Mouse (Mus musculus) heart, embryonic 14.5 days (tissue): ENCODE data around the gene Ptprn2. TPM values are rescaled to one million over a fixed set of nuclear protein-coding genes. Genes with fewer than 3 reads are reported as not detected.

Source experiments
- ATAC-seq: fragments of 200-750 bp; cut with Nextera tagmentation; 2 replicates; pipeline ENCODE4 v1.8.0; 2017; ENCODE audit warnings: low read depth, moderate TSS enrichment; ENCODE audit not compliant: insufficient number of reproducible peaks, insufficient read depth, low FRiP score
- H3K27ac ChIP-seq, 2 experiments: fragments of 200-500 bp in 1 of 2; fragments of 300-500 bp in 1 of 2; sonication (generic) in 1 of 2; replicated peaks in 1 of 2; 2 replicates each; pipeline ENCODE4 v1.5.1; 2012 to 2014; ENCODE audit warnings: low read depth in 2 of 2, low read length in 2 of 2, control low read depth in 1 of 2, mild to moderate bottlenecking in 1 of 2, mixed read lengths in 1 of 2; ENCODE audit not compliant: control insufficient read depth in 1 of 2, insufficient read depth in 1 of 2
- H3K27me3 ChIP-seq: fragments of 300-500 bp; sonication (generic); 2 replicates; pipeline ENCODE4 v1.6.1; 2014; ENCODE audit warnings: mild to moderate bottlenecking, low read length, control low read depth; ENCODE audit not compliant: control insufficient read depth, insufficient read depth
- H3K36me3 ChIP-seq: fragments of 300-500 bp; sonication (generic); 2 replicates; pipeline ENCODE4 v1.6.1; 2014; ENCODE audit warnings: mild to moderate bottlenecking, control low read depth, low read length, mixed read lengths; ENCODE audit not compliant: control insufficient read depth, insufficient read depth
- H3K4me1 ChIP-seq, 2 experiments: fragments of 200-500 bp in 1 of 2; fragments of 300-500 bp in 1 of 2; sonication (generic) in 1 of 2; 2 replicates each; pipeline ENCODE4 v1.6.1; 2012 to 2014; ENCODE audit warnings: low read length in 2 of 2, control low read depth in 1 of 2, mixed read lengths in 1 of 2; ENCODE audit not compliant: control insufficient read depth in 2 of 2, insufficient read depth in 2 of 2
- H3K4me2 ChIP-seq: fragments of 300-500 bp; sonication (generic); 2 replicates; pipeline ENCODE4 v1.6.1; 2014; ENCODE audit warnings: mild to moderate bottlenecking, low read length
- H3K4me3 ChIP-seq, 2 experiments: fragments of 200-500 bp in 1 of 2; fragments of 300-500 bp in 1 of 2; sonication (generic) in 1 of 2; 2 replicates each; pipeline ENCODE4 v1.5.1; 2012 to 2014; ENCODE audit warnings: low read length in 2 of 2, mild to moderate bottlenecking in 2 of 2, control low read depth in 1 of 2, low read depth in 1 of 2, moderate library complexity in 1 of 2; ENCODE audit not compliant: control insufficient read depth in 1 of 2, insufficient read depth in 1 of 2
- H3K9ac ChIP-seq: fragments of 300-500 bp; sonication (generic); 2 replicates; pipeline ENCODE4 v1.6.1; 2014; ENCODE audit warnings: mild to moderate bottlenecking, low read length
- H3K9me3 ChIP-seq: fragments of 300-500 bp; sonication (generic); 2 replicates; pipeline ENCODE4 v1.6.1; 2016; ENCODE audit warnings: low read length, control low read depth; ENCODE audit not compliant: control insufficient read depth
- WGBS: fragments of 180-500 bp; shearing (Covaris S2); extraction: QIAGEN DNeasy Blood & Tissue Kit; methylation state at CpG from one replicate; pipeline ENCODE4 v1.1.7; 2014; 5-methylcytosine and 5-hydroxymethylcytosine counted together
- polyA plus RNA-seq: library from polyadenylated mRNA; unstranded; fragments of >200 nt; fragmentation: Nextera tagmentation; extraction: Ambion mirVana; gene quantifications from 2 replicates; pipeline ENCODE4 v1.2.1, GENCODE M21; 2014

Ptprn2 gene
- polyA plus RNA-seq, 1 experiment from 2014 or later, result 0.20 TPM

- H3K4me1 ChIP-seq, result peaks cover 5 to 8% of the 10 kb centered on the region in 2 experiments; a peak in 2 of 4 replicates
- peaks cover 5% of the 10 kb centered on the region; the same call in 1 of the 2 replicates for H3K27me3 ChIP-seq
- H3K4me3 ChIP-seq, result no peak overlapping the region
- no peak overlapping the region for H3K4me2 ChIP-seq
- no peaks in the 10 kb centered on the region for H3K9me3 ChIP-seq
- 11% methylated on average over 3 of the region's 3 CpGs for WGBS
- H3K9ac ChIP-seq, result no peak overlapping the region
- ATAC-seq, result no peak
- H3K27ac ChIP-seq, result no peak overlapping the region
- H3K36me3 ChIP-seq, result no peaks in the 10 kb centered on the region
These were observed 688.7 kb downstream of the Ptprn2 start for GRCm38 (mm10) chr12:117174189-117174588.

- no peak overlapping the region for H3K4me3 ChIP-seq
- ATAC-seq, result no peak
- WGBS, result 85% methylated on average over 15 of the region's 15 CpGs
- H3K27ac ChIP-seq, result no peak overlapping the region
- no peak overlapping the region for H3K9ac ChIP-seq
- H3K27me3 ChIP-seq, result peaks cover 5% of the 10 kb centered on the region; the same call in 1 of the 2 replicates
- no peaks in the 10 kb centered on the region for H3K36me3 ChIP-seq
- H3K9me3 ChIP-seq, result no peaks in the 10 kb centered on the region
- peaks cover 0 to 8% of the 10 kb centered on the region in 2 experiments; a peak in 2 of 4 replicates for H3K4me1 ChIP-seq
- H3K4me2 ChIP-seq, result no peak overlapping the region
These were observed 689.7 kb downstream of the Ptprn2 start for GRCm38 (mm10) chr12:117175072-117175681.

GRCm38 (mm10) chr12:117176259-117176823 is 690.8 kb downstream of the Ptprn2 start:
- no peak for ATAC-seq
- H3K9me3 ChIP-seq, result no peaks in the 10 kb centered on the region
- peaks cover 0 to 8% of the 10 kb centered on the region in 2 experiments; a peak in 2 of 4 replicates for H3K4me1 ChIP-seq
- H3K4me3 ChIP-seq, result no peak overlapping the region
- no peak overlapping the region for H3K9ac ChIP-seq
- no peak overlapping the region for H3K27ac ChIP-seq
- peaks cover 5% of the 10 kb centered on the region; the same call in 1 of the 2 replicates for H3K27me3 ChIP-seq
- 91% methylated on average over 13 of the region's 13 CpGs for WGBS
- no peak overlapping the region for H3K4me2 ChIP-seq
- no peaks in the 10 kb centered on the region for H3K36me3 ChIP-seq

GRCm38 (mm10) chr12:117187167-117187566 is 701.6 kb downstream of the Ptprn2 start:
- Histone ChIP-seq H3K9me3 (no peaks in the 10 kb centered on the region), H3K27me3 (no peaks in the 10 kb centered on the region), H3K27ac (no peak overlapping the region), H3K4me2 (no peak overlapping the region), H3K4me3 (no peak overlapping the region), H3K36me3 (no peaks in the 10 kb centered on the region), H3K9ac (no peak overlapping the region), H3K4me1 (no peaks in the 10 kb centered on the region)
- 85% methylated on average over 3 of the region's 3 CpGs for WGBS
- ATAC-seq, result no peak

- Histone ChIP-seq H3K27me3 (no peaks in the 10 kb centered on the region), H3K4me1 (peaks cover 0 to 6% of the 10 kb centered on the region in 2 experiments; a peak in 1 of 4 replicates), H3K9ac (no peak overlapping the region), H3K36me3 (no peaks in the 10 kb centered on the region), H3K27ac (no peak overlapping the region), H3K4me3 (no peak overlapping the region), H3K4me2 (no peak overlapping the region), H3K9me3 (no peaks in the 10 kb centered on the region)
- no peak for ATAC-seq
- WGBS, result 61% methylated on average over 4 of the region's 4 CpGs
These were observed 706.5 kb downstream of the Ptprn2 start for GRCm38 (mm10) chr12:117192001-117192400.

GRCm38 (mm10) chr12:117196721-117197425 is 711.4 kb downstream of the Ptprn2 start:
- 16% methylated on average over 12 of the region's 12 CpGs for WGBS
- no peaks in the 10 kb centered on the region for H3K36me3 ChIP-seq
- no peak overlapping the region for H3K9ac ChIP-seq
- no peaks in the 10 kb centered on the region for H3K27me3 ChIP-seq
- ATAC-seq, result no peak
- peaks cover 5 to 12% of the 10 kb centered on the region in 2 experiments; a peak in 3 of 4 replicates for H3K4me1 ChIP-seq
- H3K27ac ChIP-seq, result no peak overlapping the region
- H3K9me3 ChIP-seq, result no peaks in the 10 kb centered on the region
- no peak overlapping the region for H3K4me3 ChIP-seq
- H3K4me2 ChIP-seq, result no peak overlapping the region

GRCm38 (mm10) chr12:117198093-117198492 is 712.6 kb downstream of the Ptprn2 start:
- H3K36me3 ChIP-seq, result no peaks in the 10 kb centered on the region
- peaks cover 7 to 18% of the 10 kb centered on the region in 2 experiments; a peak in 3 of 4 replicates for H3K4me1 ChIP-seq
- H3K27me3 ChIP-seq, result no peaks in the 10 kb centered on the region
- ATAC-seq, result no peak
- no peaks in the 10 kb centered on the region for H3K9me3 ChIP-seq
- H3K9ac ChIP-seq, result no peak overlapping the region
- WGBS, result 85% methylated on average over 8 of the region's 8 CpGs
- no peak overlapping the region for H3K4me2 ChIP-seq
- no peak overlapping the region for H3K27ac ChIP-seq
- H3K4me3 ChIP-seq, result no peak overlapping the region
